Mouse (Mus musculus): ENCODE results near the gene Fastkd5. TPM values are rescaled to one million over a fixed set of nuclear protein-coding genes. Genes with fewer than 3 reads are reported as not detected.
A peak's percentile ranks its signal among the peaks of the same experiment; 100 is the strongest.
"Not testable (repeated sequence)": the region's sequence is repeated elsewhere in the genome, so short reads cannot be mapped to it uniquely, and the experiment has no call there.

The Fastkd5 gene
- polyA plus RNA-seq, 1 experiment from 2014 or later, result 19.6 TPM

DNA sequence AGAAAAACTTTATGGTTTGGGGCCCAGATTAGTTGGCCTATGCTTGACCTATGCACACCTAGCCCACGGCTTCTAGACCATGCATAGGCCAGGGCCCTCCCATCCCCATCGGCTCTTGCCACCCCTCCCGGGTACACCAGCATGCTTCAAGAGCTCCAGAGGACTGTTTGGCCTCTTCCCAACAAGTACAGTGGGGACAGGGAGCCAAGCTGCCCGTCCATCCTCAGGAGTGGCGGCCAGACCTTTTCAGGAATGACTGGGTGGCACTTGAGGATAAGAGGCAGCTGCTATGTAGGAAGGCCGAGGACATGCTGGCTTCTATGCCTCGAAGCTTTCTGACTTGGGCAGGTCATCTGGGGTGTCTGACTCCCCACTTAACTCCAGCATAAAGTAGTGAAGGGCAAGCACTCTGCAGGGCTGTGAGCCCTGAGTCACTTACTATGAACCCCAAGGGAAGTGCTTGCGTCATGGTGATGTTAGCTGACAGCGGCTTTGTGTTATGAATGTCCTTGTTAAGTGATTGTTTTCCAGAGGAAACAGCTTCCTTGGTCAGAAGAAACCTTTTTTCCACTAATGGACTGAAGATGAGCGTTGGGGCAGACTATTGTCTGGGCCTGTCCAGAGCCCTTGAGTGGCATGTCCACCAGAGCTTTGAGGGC, 45.8 kb downstream of the Fastkd5 start:
- no peaks in the 10 kb centered on the region for H3K36me3 ChIP-seq
- no peak overlapping the region for H3K27ac ChIP-seq
- peaks cover 51% of the 10 kb centered on the region for H3K27me3 ChIP-seq (ENCODE audit: insufficient read depth, poor library complexity, severe bottlenecking)
- H3K4me1 ChIP-seq, result peaks cover 42% of the 10 kb centered on the region
- WGBS, result 73% methylated on average over 10 of the region's 10 CpGs
- no peaks in the 10 kb centered on the region for H3K9me3 ChIP-seq
- no peak for DNase-seq (ENCODE audit: low spot score)
- no peak overlapping the region for H3K4me3 ChIP-seq

DNA sequence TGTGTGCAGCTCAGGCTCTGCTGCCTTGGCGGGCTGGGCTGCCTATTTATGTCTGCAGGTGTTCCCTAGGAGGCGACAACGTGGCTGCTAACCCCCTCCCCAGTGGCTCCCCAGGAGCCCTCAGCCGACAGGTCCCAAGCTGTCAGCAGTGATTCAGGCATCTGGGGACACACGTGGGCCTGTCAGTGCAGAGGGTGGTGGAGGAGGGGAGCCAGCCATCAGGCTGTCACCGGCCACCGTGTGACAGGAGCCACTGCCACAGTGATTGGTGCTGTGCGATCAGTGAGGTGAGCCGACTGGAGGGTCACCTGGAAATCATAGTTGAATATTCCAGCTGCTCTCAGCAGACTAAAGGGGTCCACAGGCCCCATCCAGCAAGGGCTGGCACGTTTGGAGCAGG, 47.3 kb downstream of the Fastkd5 start, which contains the start of gene Avp:
Avp (minus strand) TSS at position 3 of the 400 bp plus-strand sequence.
- no peaks in the 10 kb centered on the region for H3K9me3 ChIP-seq
- H3K27ac ChIP-seq, result no peak within 1 kb of the TSS
- 20% methylated on average over 10 of the region's 10 CpGs for WGBS
- no peaks in the 10 kb centered on the region for H3K36me3 ChIP-seq
- 0 out of 2 replicates have a peak within 1 kb of the TSS, but pooled peaks have one; percentile 5 for H3K4me3 ChIP-seq
- peaks cover 40% of the 10 kb centered on the region for H3K4me1 ChIP-seq
- no peak for DNase-seq (ENCODE audit: low spot score)
- H3K27me3 ChIP-seq (ENCODE audit: insufficient read depth, poor library complexity, severe bottlenecking), result peaks cover 66% of the 10 kb centered on the region

DNA sequence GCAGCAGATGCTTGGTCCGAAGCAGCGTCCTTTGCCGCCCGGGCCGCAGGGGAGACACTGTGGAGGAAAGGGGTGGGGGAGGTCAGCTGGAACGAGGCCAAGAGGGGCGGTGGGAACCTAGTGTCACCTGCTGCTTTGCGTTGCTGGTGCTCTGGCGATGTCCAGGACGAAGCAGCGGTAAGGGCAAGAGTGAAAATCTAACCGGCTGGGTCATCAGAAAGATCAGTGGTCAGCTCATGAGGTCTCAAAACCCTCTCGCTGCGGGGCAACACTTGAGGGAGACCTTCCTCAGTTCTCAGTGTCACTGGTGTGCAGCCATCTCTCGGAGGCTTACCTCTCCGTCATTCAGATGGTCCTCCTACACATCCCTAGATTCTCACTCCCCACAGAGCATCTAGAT, 48.6 kb downstream of the Fastkd5 start:
- Histone ChIP-seq H3K4me1 (peaks cover 53% of the 10 kb centered on the region), H3K9me3 (no peaks in the 10 kb centered on the region), H3K27ac (peak overlapping the region; percentile 37; the same call in 1 of the 2 replicates), H3K36me3 (no peaks in the 10 kb centered on the region), H3K27me3 (ENCODE audit: insufficient read depth, poor library complexity, severe bottlenecking) (peaks cover 75% of the 10 kb centered on the region), H3K4me3 (peak overlapping the region; percentile 57)
- DNase-seq (ENCODE audit: low spot score), result no peak
- WGBS, result 4% methylated on average over 16 of the region's 16 CpGs

DNA sequence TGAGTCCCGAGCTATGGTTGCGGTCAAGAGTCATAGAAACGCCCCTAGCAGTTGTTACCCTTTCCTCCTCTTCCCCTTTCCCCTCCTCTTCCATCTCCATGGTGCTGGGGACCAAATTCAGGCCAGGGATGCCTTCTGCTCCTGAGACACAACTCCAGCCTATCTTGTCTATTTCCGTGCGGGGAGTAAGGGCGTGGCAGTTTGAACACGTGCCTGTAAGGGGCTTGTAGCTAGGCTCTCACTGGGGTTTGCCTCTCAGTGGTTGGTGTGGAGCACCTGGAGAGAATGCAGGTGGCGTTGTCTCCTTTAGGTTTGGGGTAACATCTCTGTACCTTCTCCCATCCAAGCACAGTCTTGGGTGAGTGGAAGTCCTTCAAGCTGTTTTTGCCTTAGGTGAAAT, 50.0 kb downstream of the Fastkd5 start:
- Histone ChIP-seq H3K4me3 (0 out of 2 replicates have a peak overlapping the region, but pooled peaks have one; percentile 8), H3K9me3 (no peaks in the 10 kb centered on the region), H3K27ac (no peak overlapping the region), H3K4me1 (peaks cover 55% of the 10 kb centered on the region), H3K27me3 (ENCODE audit: insufficient read depth, poor library complexity, severe bottlenecking) (peaks cover 89% of the 10 kb centered on the region), H3K36me3 (no peaks in the 10 kb centered on the region)
- WGBS, result 9% methylated on average over 8 of the region's 8 CpGs
- DNase-seq (ENCODE audit: low spot score), result no peak

DNA sequence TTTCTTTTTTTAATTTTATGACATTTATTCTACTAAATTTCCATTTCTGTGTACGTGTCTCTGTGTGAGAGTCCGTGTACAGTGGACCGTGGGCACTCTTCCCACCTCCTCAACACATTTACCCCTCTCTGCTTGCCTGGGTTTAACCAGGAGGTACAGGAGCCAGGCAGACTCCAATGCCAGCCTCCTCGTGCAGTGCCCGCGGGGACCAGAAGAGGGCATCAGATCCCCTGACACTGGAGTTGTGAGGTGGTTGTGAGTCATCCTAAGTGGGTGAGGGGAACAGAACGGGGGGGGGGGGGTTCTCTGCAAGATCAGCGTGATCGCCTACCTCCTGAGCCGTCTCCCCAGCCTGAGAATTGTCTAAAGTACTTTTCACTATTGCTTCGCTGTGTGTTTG, 51.7 kb downstream of the Fastkd5 start:
- Histone ChIP-seq H3K9me3 (no peaks in the 10 kb centered on the region), H3K27ac (no peak overlapping the region), H3K4me3 (no peak overlapping the region), H3K36me3 (no peaks in the 10 kb centered on the region), H3K4me1 (peaks cover 47% of the 10 kb centered on the region), H3K27me3 (ENCODE audit: insufficient read depth, poor library complexity, severe bottlenecking) (peaks cover 98% of the 10 kb centered on the region)
- WGBS, result 11% methylated on average over 11 of the region's 11 CpGs
- no peak for DNase-seq (ENCODE audit: low spot score)

DNA sequence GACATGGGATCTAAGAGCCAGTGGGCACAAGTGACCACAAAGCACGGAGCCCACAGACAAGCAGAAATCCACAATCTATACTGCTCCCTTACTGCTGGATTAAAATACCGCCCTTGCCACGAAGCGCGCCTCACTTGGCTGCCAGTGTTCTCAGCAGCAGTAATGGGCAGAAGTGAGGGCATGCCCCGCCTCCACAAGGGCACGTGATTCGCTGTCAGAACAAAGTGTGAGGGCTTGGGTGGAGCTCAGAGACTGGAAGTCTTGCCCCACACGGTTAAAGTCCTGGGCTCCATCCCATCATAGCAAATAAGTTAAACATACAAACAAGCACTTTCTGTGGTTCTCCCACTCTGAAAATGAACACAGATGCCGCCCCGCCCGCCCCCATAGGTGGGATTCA, 52.2 kb downstream of the Fastkd5 start:
- Histone ChIP-seq H3K4me3 (peak overlapping the region; percentile 19), H3K4me1 (peaks cover 42% of the 10 kb centered on the region), H3K9me3 (no peaks in the 10 kb centered on the region), H3K27me3 (ENCODE audit: insufficient read depth, poor library complexity, severe bottlenecking) (peaks cover 93% of the 10 kb centered on the region), H3K36me3 (no peaks in the 10 kb centered on the region), H3K27ac (no peak overlapping the region)
- WGBS, result 6% methylated on average over 12 of the region's 12 CpGs
- DNase-seq (ENCODE audit: low spot score), result no peak

DNA sequence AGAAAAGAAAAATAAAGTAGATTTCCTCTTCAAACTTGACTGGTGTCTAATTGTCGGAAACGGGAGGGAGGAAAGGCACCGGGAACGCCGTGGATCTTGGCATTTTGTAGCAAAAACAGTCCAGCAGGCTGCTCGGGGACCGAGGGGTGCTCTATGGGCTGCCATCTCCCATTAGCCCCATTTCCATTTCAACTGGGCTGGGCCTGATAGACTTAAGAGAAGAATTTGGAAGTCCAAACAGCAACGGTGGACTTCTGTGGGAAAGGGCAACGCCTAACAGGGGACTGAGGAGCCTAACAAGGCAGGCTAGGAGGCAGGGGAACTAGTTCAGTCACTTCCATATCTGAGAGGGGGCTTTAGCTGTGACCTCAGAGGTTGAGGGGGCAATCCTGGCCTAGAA, 52.8 kb downstream of the Fastkd5 start:
- 3% methylated on average over 9 of the region's 9 CpGs for WGBS
- H3K9me3 ChIP-seq, result no peaks in the 10 kb centered on the region
- no peak overlapping the region for H3K27ac ChIP-seq
- DNase-seq (ENCODE audit: low spot score), result no peak
- H3K4me1 ChIP-seq, result peaks cover 36% of the 10 kb centered on the region
- peak overlapping the region; percentile 52; the same call in 1 of the 2 replicates for H3K4me3 ChIP-seq
- no peaks in the 10 kb centered on the region for H3K36me3 ChIP-seq
- peaks cover 92% of the 10 kb centered on the region for H3K27me3 ChIP-seq (ENCODE audit: insufficient read depth, poor library complexity, severe bottlenecking)

DNA sequence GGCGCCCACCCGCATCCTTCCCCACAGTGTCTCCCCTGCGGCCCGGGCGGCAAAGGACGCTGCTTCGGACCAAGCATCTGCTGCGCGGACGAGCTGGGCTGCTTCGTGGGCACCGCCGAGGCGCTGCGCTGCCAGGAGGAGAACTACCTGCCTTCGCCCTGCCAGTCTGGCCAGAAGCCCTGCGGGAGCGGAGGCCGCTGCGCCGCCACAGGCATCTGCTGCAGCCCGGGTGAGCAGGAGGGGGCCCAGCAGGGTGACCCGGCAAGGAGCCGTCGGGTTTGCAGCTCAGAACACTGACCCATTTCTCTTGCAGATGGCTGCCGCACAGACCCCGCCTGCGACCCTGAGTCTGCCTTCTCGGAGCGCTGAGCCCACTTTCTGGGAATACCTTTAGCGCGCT, 53.3 kb downstream of the Fastkd5 start:
- not testable (repeated sequence) for H3K9me3 ChIP-seq; H3K27ac ChIP-seq; DNase-seq (ENCODE audit: low spot score); H3K36me3 ChIP-seq
- Histone ChIP-seq H3K27me3 (ENCODE audit: insufficient read depth, poor library complexity, severe bottlenecking) (peaks cover 91% of the 10 kb centered on the region), H3K4me1 (peaks cover 35% of the 10 kb centered on the region), H3K4me3 (peak overlapping the region; percentile 52)
- 2% methylated on average over 32 of the region's 32 CpGs for WGBS

DNA sequence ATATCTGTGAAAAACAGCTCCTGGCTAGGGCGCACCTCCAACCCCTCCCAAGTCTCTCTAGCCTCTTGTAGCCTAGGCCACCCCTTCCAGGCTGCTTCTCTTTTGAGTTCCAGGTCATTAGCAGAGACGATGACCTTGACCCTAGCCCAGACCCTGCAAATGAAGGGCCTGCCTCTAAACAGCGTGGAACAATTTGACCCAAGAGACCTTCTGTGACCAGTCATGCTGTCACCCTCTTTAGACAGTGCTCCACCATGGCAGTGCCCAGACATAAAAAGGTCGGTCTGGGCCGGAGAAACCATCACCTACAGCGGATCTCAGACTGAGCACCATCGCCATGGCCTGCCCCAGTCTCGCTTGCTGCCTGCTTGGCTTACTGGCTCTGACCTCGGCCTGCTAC, 54.0 kb downstream of the Fastkd5 start, which contains the start of gene Oxt:
Oxt (plus strand) TSS at position 301 of the 400 bp plus-strand sequence.
- no peaks in the 10 kb centered on the region for H3K36me3 ChIP-seq
- no peaks in the 10 kb centered on the region for H3K9me3 ChIP-seq
- H3K4me3 ChIP-seq, result peak within 1 kb of the TSS; percentile 52
- H3K4me1 ChIP-seq, result peaks cover 30% of the 10 kb centered on the region
- H3K27me3 ChIP-seq (ENCODE audit: insufficient read depth, poor library complexity, severe bottlenecking), result peaks cover 84% of the 10 kb centered on the region
- no peak for DNase-seq (ENCODE audit: low spot score)
- H3K27ac ChIP-seq, result no peak within 1 kb of the TSS; the same call in 1 of the 2 replicates
- 45% methylated on average over 9 of the region's 9 CpGs for WGBS

DNA sequence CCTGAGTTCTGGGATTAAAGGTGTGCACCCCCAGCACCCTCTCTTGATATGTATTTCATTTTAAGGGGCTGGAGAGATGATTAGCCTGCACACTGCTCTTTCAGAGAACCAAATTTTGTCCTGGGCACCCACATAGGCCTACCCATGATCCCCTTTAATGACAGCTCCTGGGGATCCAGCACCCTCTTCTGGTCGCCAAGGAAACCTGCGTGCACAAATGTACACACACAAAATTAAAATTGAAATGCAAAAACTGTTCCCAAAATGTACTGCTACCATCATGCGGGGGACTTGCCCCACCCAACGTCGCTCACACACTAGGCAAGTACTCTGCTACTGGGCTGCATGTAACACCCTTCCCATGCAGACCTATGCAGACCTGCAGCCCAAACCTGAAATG, 54.9 kb downstream of the Fastkd5 start:
- Histone ChIP-seq H3K9me3 (no peaks in the 10 kb centered on the region), H3K4me1 (peaks cover 21% of the 10 kb centered on the region), H3K4me3 (no peak overlapping the region), H3K36me3 (no peaks in the 10 kb centered on the region), H3K27ac (no peak overlapping the region), H3K27me3 (ENCODE audit: insufficient read depth, poor library complexity, severe bottlenecking) (peaks cover 75% of the 10 kb centered on the region)
- 80% methylated on average over 5 of the region's 5 CpGs for WGBS
- no peak for DNase-seq (ENCODE audit: low spot score)

DNA sequence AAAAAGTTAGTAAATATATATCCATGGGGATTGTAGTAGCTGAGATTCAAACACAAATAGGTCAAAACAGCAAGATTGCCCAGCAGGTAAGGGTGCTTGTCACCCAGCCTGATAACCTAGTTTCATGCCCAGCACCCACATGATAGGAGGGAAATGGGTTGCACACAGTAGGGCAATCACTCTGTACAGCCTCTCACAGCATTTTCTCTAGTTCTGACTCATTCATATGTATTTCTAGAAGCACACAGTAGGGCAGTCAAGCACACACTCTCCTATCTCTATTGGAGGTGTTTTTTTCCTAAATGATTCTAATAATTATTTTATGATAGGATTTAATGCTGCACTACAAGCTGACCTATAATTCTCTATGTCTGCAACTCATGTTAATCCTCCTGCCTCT, 59.9 kb downstream of the Fastkd5 start:
- H3K4me1 ChIP-seq, result peaks cover 2% of the 10 kb centered on the region
- no peak overlapping the region for H3K4me3 ChIP-seq
- H3K27ac ChIP-seq, result no peak overlapping the region
- peaks cover 20% of the 10 kb centered on the region for H3K36me3 ChIP-seq
- DNase-seq (ENCODE audit: low spot score), result no peak
- peaks cover 24% of the 10 kb centered on the region for H3K27me3 ChIP-seq (ENCODE audit: insufficient read depth, poor library complexity, severe bottlenecking)
- no peaks in the 10 kb centered on the region for H3K9me3 ChIP-seq

DNA sequence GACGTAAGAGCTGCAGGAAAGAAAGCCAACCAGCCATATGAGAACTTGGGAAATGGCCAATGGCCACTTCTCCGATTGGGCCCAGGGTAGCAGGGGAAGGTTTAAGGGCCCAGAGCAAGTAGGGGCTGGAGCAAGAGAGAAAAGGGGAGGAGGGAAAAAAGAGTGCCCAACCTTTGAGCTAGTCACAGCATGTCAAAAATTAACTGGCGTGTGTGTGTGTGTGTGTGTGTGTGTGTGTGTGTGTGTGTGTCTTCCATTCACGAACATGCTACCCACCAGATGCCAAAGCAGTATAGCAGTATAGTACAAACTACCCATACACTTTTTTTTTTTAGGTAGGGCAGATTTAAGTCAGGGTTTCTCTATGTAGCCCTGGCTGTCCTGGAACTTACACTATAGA, 60.9 kb downstream of the Fastkd5 start:
- WGBS, result 79% methylated on average over 4 of the region's 4 CpGs
- peaks cover 16% of the 10 kb centered on the region; the same call in 1 of the 2 replicates for H3K27me3 ChIP-seq (ENCODE audit: insufficient read depth, poor library complexity, severe bottlenecking)
- no peak for DNase-seq (ENCODE audit: low spot score)
- H3K4me1 ChIP-seq, result peaks cover 11% of the 10 kb centered on the region
- H3K4me3 ChIP-seq, result no peak overlapping the region
- peaks cover 20% of the 10 kb centered on the region for H3K36me3 ChIP-seq
- H3K9me3 ChIP-seq, result no peaks in the 10 kb centered on the region
- H3K27ac ChIP-seq, result no peak overlapping the region

DNA sequence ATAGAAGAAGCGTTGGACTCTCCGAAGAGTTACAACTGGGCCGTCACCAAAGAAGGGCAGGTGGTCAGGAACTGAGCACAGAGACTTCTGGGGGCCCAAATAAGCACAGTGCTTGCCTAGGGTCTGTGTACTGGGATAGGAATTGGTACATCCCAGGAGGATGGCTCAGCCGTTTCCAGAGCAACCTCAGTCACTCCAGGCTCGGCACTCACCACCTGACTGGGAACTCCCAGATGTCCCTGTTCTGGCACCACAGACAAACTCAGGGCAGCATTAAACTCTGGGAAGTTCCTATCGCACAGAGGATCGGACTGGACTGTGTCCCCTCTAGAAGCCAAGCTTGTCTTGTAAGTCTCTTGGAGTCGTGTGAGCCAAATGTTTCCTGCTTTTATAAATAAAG, 64.8 kb downstream of the Fastkd5 start:
- peaks cover 20% of the 10 kb centered on the region for H3K36me3 ChIP-seq
- H3K4me1 ChIP-seq, result peaks cover 18% of the 10 kb centered on the region
- peak overlapping the region; percentile 84 for H3K4me3 ChIP-seq
- H3K9me3 ChIP-seq, result no peaks in the 10 kb centered on the region
- H3K27me3 ChIP-seq (ENCODE audit: insufficient read depth, poor library complexity, severe bottlenecking), result no peaks in the 10 kb centered on the region
- no peak overlapping the region for H3K27ac ChIP-seq
- 84% methylated on average over 8 of the region's 8 CpGs for WGBS
- DNase-seq (ENCODE audit: low spot score), result no peak

DNA sequence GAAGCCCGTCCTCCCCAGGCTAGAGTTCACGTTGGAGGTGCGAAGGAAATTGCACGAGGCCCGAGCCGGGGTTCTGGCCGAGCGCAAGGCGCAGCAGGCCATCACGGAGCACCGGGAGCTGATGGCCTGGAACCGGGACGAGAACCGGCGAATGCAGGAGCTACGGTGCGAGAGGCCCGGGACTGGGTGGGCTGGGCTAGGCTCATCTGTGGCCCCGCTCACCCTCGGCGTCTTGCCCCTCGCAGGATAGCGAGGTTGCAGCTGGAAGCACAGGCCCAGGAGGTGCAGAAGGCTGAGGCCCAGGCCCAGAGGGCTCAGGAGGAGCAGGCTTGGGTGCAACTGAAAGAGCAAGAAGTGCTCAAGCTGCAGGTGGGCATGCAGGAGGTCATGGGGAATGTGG, 65.8 kb downstream of the Fastkd5 start:
- Histone ChIP-seq H3K4me1 (peaks cover 18% of the 10 kb centered on the region), H3K27me3 (ENCODE audit: insufficient read depth, poor library complexity, severe bottlenecking) (no peaks in the 10 kb centered on the region), H3K36me3 (peaks cover 20% of the 10 kb centered on the region), H3K9me3 (no peaks in the 10 kb centered on the region), H3K4me3 (peak overlapping the region; percentile 84), H3K27ac (peak overlapping the region; percentile 87)
- DNase-seq (ENCODE audit: low spot score), result peak; percentile 81
- under 1% methylated on average over 23 of the region's 23 CpGs for WGBS

Data from heart, embryonic 10.5 days (tissue).